Mouse (Mus musculus): ENCODE measurements around the gene Cdh13.

Cdh13 gene

DNA sequence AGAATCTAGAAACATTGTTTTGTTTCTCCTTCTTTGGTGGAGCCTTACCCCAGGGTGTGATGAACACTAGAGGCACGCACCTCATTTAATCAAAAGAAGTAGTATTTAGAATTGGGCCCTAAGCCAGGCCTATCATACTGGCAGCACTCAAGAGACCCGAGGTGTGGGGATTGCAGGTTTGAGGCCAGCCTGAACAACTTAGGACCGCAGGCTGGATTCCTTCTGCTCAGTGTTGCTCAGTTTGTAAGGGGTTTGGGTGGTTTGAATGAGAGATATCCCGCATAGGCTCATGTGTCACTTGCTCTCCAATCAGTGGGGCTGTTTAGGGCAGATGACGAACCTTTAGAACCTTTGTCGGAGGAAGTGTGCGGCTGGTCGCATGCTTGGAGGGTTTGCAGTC is 96.5 kb downstream of the Cdh13 start:
- in situ Hi-C loops (cut with MboI, MseI): no loop called here

DNA sequence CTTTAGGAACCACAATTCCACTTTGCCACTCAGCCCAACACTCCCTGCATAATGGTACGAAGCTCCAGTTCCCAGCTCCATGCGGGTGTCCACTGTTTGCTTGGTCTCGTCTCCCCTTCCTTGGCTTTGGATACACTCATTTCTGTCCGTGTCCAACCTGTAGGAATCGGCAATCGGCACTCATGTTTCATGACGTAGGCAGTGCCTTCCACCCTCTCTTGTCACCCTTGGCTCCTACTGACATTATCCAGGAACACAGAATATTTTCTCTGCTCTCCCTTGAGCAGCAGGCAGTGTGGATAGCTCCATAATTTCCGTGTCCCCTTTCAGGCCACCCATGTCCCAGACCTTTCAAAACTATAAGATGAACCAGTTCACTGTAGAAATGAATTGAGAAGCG is 97.2 kb downstream of the Cdh13 start:
- in situ Hi-C loops (cut with MboI, MseI): no loop called here

DNA sequence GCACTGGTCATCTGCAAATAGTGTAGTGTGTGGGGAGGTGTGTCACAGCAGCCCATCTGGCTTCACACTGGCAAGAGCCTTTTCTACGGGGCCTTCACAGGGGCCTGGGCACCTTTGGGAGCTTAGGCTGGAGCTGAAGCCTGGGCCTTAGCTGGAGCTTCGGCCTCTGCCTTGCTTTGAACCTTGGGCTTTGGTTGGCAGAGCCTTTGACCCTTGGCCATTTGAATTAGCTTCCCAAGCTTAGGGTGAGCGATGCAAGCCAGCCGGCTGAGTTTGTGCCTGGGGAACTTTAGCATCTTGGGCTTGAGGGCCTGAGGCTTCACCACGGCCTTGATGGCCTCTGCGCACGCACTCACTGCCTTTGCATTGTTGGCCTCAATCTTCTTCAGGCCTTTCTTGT is 98.1 kb downstream of the Cdh13 start:
- in situ Hi-C loops (cut with MboI, MseI): no loop called here

DNA sequence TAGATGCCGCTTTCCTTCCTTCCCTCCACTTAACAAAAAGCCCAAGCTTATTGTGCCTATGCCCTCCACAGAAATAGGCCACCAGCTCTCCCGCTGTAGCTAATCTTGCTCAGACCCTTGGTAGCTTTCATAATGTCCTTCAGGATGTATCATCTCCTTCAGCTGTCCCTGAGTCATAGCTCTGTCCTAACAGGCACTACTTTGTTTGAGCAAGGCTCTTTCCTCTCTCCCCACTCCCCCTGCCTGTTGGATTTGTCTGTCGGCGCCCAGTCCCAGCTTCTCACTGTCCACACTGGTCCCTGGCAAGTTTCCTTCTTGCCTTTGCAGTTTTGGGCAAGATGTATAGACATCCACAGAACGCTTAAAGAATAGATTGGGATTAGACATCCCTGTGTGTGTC is 100.8 kb downstream of the Cdh13 start:
- in situ Hi-C loops (cut with MboI, MseI): no loop called here

DNA sequence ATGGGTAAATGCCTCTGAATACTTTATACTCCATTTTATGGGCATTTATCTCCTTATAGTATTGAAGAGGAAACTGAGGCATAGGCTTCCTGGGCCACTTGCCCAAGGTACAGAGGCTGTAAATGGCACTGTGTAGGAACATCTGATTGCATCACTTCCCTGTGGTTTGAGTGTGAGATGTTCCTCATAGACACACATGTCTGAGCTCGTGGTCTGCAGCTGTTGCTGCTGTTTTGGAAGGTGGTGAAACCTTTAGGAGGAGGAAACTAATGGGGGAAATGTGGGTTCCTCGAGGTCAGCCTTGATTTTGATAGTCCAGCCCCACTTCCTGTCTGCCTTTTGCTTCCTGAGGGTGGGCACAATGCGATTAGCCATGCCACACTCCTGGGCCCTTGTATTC is 105.9 kb downstream of the Cdh13 start:
- in situ Hi-C loops (cut with MboI, MseI): no loop called here

DNA sequence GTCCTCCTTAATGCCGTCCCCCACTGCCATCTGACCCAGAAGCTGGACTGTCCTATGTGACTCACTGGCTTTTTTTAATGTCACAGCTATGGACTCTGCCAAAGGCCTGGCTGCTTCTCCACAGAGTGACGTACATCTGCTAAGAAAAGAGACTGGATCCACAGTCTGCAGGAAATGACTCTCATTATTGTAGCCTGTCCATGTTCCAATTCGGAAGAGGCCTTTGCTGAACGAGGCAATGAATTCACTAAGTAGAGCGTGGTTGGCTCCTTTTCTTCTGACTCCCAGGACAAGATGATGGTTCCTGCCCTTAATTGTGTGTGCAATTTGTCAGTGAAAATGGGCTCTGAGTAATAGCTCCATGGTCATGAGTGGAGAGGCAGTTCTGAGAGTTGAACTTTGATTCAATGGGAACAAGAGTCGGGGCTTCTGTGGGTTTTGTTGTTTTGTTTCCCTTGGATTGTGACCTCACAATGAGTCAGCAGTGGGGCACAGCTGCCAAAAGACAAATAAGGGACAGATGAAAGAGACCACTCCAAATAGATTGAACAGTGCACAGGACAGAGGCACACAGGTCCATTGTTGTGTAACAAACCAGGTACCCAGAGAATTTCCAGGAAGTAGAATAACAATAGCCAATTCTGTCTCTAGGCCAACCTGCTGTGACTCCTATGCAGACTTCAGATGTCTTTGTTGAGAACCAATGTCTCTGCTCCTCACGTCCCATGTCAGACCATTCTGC is 110.5 kb downstream of the Cdh13 start:
- in situ Hi-C loops (cut with MboI, MseI): no loop called here

DNA sequence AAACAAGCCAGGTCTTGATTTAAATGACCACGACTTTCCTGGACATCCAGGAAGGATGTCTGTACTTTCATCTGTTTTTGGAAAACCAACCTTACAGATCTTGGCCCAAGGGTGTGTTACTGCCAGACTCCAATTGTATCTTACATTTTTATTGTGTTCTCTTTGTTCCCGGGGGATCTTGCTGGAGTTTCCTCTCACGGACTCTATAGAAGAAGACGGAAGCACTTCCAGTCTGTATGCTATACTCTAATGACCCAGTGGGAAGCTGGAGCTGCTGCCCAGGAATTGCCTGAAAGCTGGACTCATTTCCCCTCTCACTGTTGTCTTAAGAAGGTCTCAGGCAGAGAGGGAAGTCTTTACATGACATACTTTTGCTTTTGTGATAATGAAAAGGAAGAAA is 111.6 kb downstream of the Cdh13 start:
- in situ Hi-C loops (cut with MboI, MseI): no loop called here

DNA sequence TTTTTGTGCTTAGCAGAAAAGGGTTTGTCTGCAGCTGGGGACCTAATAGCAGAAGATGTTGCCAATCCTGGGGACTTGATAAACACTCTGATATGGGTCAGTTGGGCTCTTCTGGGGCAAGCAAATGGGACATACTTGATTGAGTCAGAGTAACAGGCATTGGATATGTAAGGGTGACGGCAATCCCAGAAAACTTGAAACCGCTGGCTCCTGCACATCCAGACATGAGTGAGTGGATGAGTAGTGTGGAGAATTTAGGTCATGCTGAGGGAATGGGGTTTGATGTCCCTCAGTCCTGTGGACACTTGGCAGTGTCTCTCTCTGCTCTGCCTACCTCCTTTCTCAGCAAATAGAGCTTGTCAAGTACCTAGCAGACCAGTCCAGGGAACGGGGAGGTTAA is 121.3 kb downstream of the Cdh13 start:
- in situ Hi-C loops (cut with MboI, MseI): no loop called here

DNA sequence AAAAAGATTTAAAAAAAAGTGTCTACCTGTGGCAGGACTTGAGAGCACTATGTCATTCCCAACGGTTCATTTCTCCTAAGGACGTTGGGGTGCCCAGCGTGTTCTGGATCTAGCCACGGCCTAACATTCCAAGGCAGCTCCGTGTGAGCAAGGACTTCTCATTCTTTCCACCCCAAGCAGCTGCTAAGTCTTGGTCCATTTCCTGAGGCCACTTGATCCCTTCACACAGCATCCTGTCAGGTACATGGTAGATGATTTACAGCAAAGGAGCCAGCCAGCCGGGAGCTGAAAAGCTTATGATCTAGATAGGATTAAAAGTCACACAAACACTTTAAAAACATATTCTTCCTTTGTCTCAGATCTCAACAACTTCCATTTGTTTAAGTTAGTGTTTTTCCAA is 123.8 kb downstream of the Cdh13 start:
- in situ Hi-C loops (cut with MboI, MseI): no loop called here

DNA sequence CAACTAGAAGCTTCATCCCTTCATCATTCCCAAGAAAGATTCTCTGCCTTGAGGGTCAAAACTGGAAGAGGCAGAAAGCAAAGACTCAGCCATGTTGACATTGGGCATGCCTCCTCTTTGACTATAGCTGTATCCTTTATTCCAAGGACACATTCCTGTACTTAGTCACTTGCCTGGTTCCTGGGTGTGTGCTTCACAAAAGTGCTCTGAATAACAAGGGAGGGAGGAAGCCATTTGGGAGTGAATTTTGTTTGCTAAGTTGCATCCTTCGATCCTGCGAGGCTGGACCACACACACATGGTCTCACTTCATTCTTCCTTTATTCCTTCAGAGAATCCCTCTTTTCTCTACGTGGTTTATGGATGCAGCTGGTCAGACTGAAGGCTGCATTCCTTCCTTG is 125.9 kb downstream of the Cdh13 start:
- in situ Hi-C loops (cut with MboI, MseI): no loop called here

DNA sequence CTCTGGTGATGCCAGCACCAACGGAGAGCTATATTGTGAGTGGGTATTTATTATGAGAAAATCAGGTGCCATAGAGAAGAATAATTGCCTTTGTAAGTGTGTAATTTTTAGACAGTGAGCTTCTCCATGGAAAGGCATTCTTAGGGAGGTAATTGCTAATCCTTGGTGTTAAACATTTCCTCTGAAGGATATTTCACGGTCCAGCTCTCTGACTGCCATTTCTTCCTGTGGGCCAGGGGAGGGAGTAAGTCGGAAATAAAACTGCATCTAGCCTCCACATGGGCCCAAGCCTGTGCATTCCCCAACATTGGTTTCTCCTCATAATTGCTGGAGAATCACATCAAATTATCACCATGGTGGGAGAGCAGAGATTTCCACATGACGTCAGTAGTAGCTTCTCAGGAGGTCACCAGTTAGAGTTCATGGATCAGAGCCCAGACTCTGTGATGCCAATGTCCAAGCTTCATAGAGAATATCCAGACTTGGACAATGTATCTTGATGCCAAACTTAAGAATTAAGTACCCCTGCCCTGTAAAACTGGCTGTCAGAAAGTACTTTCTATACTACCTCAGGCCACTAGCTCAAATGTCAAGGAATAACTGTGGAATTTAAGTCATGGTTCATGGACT is 126.9 kb downstream of the Cdh13 start:
- in situ Hi-C loops (cut with MboI, MseI): no loop called here

DNA sequence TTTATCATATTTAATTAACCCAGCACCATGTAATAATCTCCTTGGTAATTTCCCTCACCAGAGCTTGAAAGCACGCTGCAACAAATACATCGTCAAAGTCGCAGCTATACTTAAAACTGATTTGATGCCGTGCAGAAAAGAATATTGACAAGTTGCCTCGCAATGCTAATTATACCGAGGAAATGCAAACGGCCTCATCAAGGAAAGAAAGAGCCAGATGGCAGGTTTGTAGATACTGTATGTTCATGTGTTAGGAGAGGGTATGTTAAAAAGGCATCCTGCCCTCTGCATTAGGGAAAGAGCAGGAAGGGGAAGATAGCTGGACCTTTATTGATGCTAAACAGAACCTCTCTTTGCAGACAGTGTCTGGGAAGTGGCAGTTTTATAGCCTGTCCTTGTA is 132.1 kb downstream of the Cdh13 start:
- in situ Hi-C loops (cut with MboI, MseI): no loop called here

DNA sequence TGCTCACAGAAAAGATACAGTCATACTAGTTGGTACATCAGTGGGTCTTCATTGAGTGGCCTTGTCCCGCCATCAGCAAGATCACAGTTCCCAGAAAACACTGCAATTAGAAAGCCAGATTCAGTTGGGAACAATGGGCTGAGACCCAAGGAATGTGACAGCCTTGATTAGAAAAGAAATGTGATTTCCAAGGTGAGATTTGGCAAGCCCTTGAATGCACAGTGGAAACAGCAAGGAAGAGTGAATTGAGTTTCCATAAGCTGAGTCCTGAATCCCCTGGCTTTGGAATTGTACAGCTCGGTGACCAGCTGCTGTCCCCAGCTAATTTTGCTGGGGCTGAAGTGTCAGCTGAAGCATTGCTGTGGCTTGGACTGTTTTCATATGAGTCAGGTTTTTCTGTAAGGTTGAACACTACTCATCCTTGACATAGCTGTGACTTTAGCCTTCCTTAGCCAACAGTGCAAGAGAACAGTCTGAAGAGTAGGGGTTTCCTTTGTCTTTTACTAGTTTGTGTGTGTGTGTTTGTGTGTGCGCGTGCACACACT is 133.3 kb downstream of the Cdh13 start:
- in situ Hi-C loops (cut with MboI, MseI): no loop called here

DNA sequence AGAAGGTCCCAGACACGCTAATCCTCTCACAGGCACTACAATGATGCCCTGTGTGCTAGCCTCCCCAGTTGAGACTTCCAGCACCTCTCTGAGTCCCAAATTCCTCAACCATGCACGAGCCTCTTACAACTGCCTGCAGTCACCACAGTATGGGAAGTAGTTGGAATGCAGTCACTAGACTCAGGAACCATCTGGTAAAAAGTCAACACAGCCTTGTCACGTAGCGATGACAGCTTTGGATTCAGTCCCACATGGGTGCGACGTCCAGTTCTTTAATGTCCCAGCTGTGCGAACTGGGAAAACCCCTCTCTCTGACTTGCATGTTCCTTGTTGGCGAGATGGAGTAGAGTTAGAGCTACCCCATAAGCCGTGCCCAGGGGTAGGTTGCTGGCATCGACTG is 139.1 kb downstream of the Cdh13 start:
- in situ Hi-C loops (cut with MboI, MseI): loop anchor here in 1 of 2 experiments (10.0 kb wide), 1 partner anchor 1052 kb away; no protein-coding TSS in a partner anchor

DNA sequence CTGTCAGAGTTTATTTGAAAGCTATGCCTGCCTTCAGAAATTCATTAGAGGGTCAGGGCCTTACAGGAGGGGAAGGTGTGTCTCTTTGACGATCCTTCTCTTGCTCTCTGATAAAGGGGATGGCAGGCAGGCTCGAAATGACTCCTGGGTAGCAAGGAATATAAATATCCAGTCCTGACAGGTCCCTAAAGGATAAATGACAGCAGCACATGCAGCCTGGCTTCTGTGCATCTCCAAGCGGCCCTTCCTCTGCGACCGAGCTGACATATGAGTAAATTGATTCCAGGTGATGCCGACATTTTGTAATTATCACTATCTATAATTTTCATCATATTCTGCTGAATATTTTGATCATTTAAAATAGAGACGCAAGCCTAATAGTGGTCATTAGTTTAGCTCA is 145.4 kb downstream of the Cdh13 start:
- in situ Hi-C loops (cut with MboI, MseI): loop anchor here in 1 of 2 experiments (10.0 kb wide), 1 partner anchor 1046 kb away; no protein-coding TSS in a partner anchor

DNA sequence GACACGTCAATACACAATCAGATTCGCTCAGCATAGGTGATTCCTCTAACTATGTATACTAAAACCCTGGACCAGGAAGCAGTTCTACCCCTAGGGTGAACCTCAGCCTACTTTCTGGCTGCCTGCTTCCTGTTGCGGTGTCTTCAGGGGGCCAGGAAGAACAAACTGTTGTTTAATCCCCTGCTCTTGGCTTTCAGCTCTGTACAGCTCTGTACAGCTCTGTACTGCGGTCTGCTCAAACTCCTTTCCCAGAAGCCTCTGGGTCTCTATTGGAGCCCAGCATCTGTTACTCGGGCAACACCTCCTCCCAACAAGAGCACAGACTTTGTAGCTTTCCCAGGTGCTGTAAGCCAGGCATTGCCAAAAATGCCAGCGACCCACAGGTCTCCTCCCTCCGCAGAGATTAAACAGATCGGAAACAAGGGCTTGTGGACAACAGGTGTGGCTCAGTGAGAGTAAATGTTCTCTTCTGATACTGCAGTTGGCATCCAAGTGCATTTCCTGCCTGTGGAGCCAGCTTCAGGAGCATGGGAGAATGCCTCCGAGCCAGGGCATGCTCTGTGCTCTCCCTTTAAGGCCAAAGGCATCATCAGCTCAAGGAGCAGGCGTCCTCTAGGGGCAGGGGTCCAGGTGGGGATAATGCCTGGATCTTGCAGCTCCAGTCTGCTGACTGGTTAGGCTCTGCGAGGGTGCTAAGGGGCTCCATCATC is 148.4 kb downstream of the Cdh13 start:
- in situ Hi-C loops (cut with MboI, MseI): no loop called here

DNA sequence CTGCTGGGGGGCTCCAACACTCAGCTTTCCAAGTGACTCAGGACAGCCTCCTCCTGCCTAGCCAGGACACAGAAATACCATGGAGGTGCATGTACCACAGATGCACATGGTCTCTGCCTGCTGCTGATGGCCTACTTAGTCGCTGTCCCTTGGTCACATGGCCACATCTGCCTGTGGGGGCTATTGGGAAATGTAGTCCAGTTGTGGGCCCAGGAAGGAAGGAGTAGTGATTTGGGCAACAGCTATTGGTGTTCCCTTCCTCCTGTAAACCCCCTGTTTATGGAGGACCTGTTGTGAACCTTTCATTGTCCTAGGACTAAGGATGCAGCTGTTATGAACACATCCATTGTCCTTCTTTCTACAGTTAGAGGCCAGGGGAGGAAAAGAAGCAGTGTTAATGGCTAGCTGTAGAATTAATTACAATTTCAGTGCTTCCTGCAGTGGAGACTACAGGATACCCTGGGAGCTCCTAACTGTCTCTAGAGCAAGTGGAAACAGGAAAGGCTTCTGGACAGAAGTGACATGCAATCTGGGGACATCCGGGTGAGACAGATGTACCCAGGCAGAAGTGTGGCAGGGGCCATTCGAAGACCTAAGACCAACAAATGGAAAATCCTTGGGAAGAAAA is 150.1 kb downstream of the Cdh13 start:
- in situ Hi-C loops (cut with MboI, MseI): no loop called here

DNA sequence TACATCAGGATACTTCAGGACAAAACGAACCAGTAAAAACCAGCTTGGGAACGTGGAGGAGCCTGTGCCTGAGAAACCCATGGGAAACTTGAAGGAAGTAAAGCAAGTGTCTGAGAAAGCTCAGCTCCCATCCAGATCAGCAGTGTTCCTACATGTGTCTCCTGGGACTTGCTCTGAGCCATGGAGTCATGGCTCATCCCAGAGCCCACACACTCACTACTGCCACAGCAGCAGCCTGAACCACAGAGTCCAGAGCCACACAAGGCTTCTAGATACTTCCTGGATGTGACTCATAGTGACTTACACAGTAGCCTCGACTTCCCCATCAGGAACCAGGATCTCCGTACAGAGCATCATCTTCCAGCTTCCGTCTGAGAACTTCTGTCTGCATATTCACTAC is 153.2 kb downstream of the Cdh13 start:
- in situ Hi-C loops (cut with MboI, MseI): no loop called here

DNA sequence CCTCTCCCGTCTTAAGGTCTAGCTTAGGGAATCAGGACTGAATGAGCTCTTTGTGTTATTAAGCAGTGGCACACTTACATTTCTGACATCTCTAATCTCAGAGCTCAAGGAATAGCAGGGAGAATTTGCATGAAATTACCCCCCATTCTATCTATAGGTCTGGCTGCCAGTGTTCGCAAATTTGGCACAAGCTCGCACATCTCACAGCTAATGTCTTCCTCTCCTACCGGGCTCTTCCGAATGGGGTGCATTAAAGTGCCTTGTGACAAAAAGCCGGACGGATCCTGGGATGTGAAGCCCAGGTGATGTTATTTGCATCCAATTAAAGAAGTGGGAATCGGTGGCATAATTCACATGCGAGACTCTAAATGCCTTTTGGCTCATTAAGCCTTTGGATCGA is 153.6 kb downstream of the Cdh13 start:
- in situ Hi-C loops (cut with MboI, MseI): no loop called here

DNA sequence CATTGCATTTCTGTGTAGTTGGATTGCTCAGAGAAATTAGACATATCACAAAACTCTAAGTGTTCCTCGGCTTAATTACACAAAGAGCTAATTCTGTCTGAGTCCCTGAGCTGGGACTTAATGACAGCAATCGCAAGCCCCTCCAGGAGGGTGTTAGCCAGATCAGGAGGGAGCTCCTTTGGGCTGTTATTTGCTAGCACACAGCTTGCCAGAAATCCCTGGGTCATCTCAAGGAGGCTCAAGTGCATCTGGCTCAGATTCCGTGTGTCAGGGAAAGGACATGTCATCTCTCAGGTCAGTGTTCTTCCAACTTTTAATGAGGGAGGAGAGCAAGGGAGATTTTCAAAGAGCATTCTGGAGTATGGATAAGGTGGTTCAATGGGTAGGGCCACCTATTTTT is 154.3 kb downstream of the Cdh13 start:
- in situ Hi-C loops (cut with MboI, MseI): no loop called here

DNA sequence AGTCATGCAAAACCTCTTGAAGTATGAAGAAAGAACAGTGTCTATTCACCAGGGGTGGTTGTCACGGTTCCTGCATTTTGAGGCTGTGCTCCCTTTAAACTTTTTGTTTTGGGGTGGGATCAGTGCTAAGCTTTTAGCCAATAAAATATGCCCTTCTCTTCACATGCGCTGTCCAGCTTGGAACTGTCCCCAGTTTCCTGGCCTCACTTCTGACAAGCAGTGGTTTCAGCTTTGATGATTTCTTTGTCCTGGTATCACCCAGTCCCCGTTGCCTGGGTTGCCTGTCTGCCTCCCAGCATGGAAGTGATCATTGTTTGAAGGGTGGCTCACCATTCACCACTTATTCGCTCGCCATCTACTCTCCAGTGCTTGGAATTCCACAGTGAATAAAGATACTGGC is 156.3 kb downstream of the Cdh13 start:
- in situ Hi-C loops (cut with MboI, MseI): no loop called here

DNA sequence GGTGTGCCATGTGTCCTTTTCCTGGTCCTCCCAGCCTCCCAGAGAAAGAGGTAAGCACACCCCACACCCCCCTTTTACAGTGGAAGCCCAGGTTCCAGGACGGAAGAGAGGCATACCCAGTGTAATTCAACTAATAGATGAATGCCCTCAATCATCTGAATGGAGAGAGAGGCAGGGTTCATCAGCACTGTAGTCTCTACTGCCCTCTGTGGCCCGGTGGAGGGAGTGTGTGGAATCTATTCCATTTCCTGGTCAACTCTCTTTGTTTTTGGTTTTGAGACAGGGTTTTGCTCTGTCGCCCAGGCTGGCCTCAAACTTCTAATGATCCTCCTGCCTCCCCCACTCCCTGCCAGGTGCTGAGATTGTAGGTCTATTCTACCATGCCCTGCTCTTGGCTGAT is 159.8 kb downstream of the Cdh13 start:
- in situ Hi-C loops (cut with MboI, MseI): no loop called here
